Mouse (Mus musculus): ENCODE data around the gene Spin2d. TPM values are rescaled to one million over a fixed set of nuclear protein-coding genes. Genes with fewer than 3 reads are reported as not detected.
"Not testable (repeated sequence)": the region's sequence is repeated elsewhere in the genome, so short reads cannot be mapped to it uniquely, and the experiment has no call there.

Gene Spin2d
- polyA plus RNA-seq (2016; fragmentation: Nextera tagmentation; extraction: Ambion mirVana): not detected in 2 replicates

GRCm38 (mm10) chrX:73176889-73177288 lies at the start of gene Spin2d:
Gene Spin2d (minus strand): TSS chrX:73176989.
- not testable (repeated sequence) for ATAC-seq (ENCODE audit: insufficient number of reproducible peaks, low FRiP score); H3K4me2 ChIP-seq; H3K27ac ChIP-seq (ENCODE audit: poor library complexity, severe bottlenecking); H3K4me3 ChIP-seq; H3K9me3 ChIP-seq (replicated peaks); H3K9ac ChIP-seq; H3K36me3 ChIP-seq; H3K27me3 ChIP-seq (replicated peaks); H3K4me1 ChIP-seq (replicated peaks)
- WGBS: 79% methylated on average over 8 of the region's 15 CpGs

GRCm38 (mm10) chrX:73225365-73225764 lies 48.6 kb upstream of the Spin2d start:
- ATAC-seq (ENCODE audit: insufficient number of reproducible peaks, low FRiP score): no peak

GRCm38 (mm10) chrX:73213819-73214564 lies 37.2 kb upstream of the Spin2d start, which contains the start of gene Xlr4b:
Gene Xlr4b (plus strand): TSS chrX:73214333.
- ATAC-seq (ENCODE audit: insufficient number of reproducible peaks, low FRiP score); H3K9ac ChIP-seq; H3K27ac ChIP-seq (ENCODE audit: poor library complexity, severe bottlenecking); H3K9me3 ChIP-seq (replicated peaks); H3K36me3 ChIP-seq; H3K4me1 ChIP-seq (replicated peaks); H3K4me3 ChIP-seq; H3K4me2 ChIP-seq; H3K27me3 ChIP-seq (replicated peaks): not testable (repeated sequence)
- 66% methylated on average over 18 of the region's 19 CpGs for WGBS

More at GRCm38 (mm10) chrX:73225365-73225764, 48.6 kb upstream of the Spin2d start:
- no peak overlapping the region for H3K9ac ChIP-seq
- no peak overlapping the region for H3K4me2 ChIP-seq
- H3K27ac ChIP-seq (ENCODE audit: poor library complexity, severe bottlenecking): no peak overlapping the region
- H3K9me3 ChIP-seq (replicated peaks): no peaks in the 10 kb centered on the region
- H3K27me3 ChIP-seq (replicated peaks): peaks cover 15% of the 10 kb centered on the region; the same call in 1 of the 2 replicates
- H3K36me3 ChIP-seq: no peaks in the 10 kb centered on the region
- no peaks in the 10 kb centered on the region for H3K4me1 ChIP-seq (replicated peaks)
- no peak overlapping the region for H3K4me3 ChIP-seq
- 31% methylated on average over 1 of the region's 1 CpGs for WGBS

DNA sequence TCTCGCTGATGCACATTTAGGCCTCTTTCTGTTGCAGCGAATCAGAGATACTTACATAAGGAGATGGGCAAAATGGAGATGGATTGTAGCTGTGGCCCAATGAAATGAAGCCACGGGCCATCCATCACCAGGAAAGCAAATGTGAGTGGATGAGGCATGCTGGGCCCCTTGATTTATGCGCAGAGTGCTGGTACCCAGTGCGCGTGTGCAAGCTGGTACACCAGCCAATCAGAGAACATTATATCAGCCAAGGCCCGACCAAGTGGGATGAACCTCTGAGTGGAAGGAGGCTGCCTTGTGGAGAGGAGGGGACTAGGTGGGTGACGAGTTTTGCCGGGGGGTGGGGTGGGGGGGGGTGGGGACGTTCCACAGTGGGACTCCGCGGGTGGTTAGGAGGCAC lies 15.1 kb upstream of the Spin2d start, which contains the start of gene Xlr3b:
Gene Xlr3b (plus strand): TSS at position 274 of the 400 bp plus-strand sequence.
- not testable (repeated sequence) for H3K9me3 ChIP-seq (replicated peaks); H3K4me1 ChIP-seq (replicated peaks); H3K27me3 ChIP-seq (replicated peaks); H3K36me3 ChIP-seq; H3K27ac ChIP-seq (ENCODE audit: poor library complexity, severe bottlenecking); H3K4me2 ChIP-seq; H3K9ac ChIP-seq; H3K4me3 ChIP-seq; ATAC-seq (ENCODE audit: insufficient number of reproducible peaks, low FRiP score)
- 72% methylated on average over 12 of the region's 12 CpGs for WGBS

- H3K4me2 ChIP-seq; H3K27me3 ChIP-seq (replicated peaks); H3K27ac ChIP-seq (ENCODE audit: poor library complexity, severe bottlenecking); H3K36me3 ChIP-seq; H3K4me1 ChIP-seq (replicated peaks); H3K4me3 ChIP-seq; H3K9ac ChIP-seq; H3K9me3 ChIP-seq (replicated peaks); ATAC-seq (ENCODE audit: insufficient number of reproducible peaks, low FRiP score): not testable (repeated sequence)
- WGBS: no CpG with 5 or more reads among the region's 7 CpGs
Measured at GRCm38 (mm10) chrX:73149350-73149749, 27.4 kb downstream of the Spin2d start, which contains the start of gene DXBay18. Gene DXBay18 (minus strand): TSS chrX:73149450.

DNA sequence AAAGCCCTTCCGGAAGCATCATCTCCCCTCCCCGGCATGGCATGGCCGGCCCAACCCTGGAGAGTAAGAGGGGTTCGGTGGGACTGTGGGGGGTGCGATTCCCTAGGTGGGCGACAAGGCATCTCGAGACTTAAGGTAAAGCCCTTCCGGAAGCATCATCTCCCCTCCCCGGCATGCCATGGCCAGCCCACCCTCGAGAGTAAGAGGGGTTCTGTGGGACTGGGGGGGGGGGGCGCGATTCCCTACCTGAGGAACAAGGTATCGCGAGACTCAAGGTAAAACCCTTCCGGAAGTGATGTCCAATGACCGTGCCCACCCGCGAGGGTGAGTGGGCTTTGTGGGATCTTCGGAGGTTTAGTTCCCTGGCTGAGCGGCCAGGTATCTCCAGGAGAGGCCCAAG lies 28.3 kb downstream of the Spin2d start, which contains the start of gene Xlr5b:
Gene Xlr5b (plus strand): TSS at position 301 of the 400 bp plus-strand sequence.
- not testable (repeated sequence) for H3K4me2 ChIP-seq; ATAC-seq (ENCODE audit: insufficient number of reproducible peaks, low FRiP score); H3K9me3 ChIP-seq (replicated peaks); H3K4me1 ChIP-seq (replicated peaks); H3K36me3 ChIP-seq; H3K9ac ChIP-seq; H3K27me3 ChIP-seq (replicated peaks); H3K27ac ChIP-seq (ENCODE audit: poor library complexity, severe bottlenecking); H3K4me3 ChIP-seq
- no CpG with 5 or more reads among the region's 20 CpGs for WGBS

GRCm38 (mm10) chrX:73143218-73143618 lies 33.6 kb downstream of the Spin2d start:
- no CpG with 5 or more reads among the region's 7 CpGs for WGBS
- ATAC-seq (ENCODE audit: insufficient number of reproducible peaks, low FRiP score); H3K9me3 ChIP-seq (replicated peaks); H3K36me3 ChIP-seq; H3K4me3 ChIP-seq; H3K27me3 ChIP-seq (replicated peaks); H3K4me2 ChIP-seq; H3K27ac ChIP-seq (ENCODE audit: poor library complexity, severe bottlenecking); H3K9ac ChIP-seq; H3K4me1 ChIP-seq (replicated peaks): not testable (repeated sequence)

Other genes with a start within 250 kb of the Spin2d start
- gene Zfp185, start 189.7 kb downstream of the Spin2d start, polyA plus RNA-seq (2016; fragmentation: Nextera tagmentation; extraction: Ambion mirVana): 5.7 TPM in 2 replicates
- 0.08 TPM in 1 of 2 replicates, not detected in the other for gene Pnma5, start 139.9 kb downstream of the Spin2d start, polyA plus RNA-seq (2016; fragmentation: Nextera tagmentation; extraction: Ambion mirVana)
- 0.09 TPM in 1 of 2 replicates, not detected in the other for gene Pnma3, start 112.2 kb downstream of the Spin2d start, polyA plus RNA-seq (2016; fragmentation: Nextera tagmentation; extraction: Ambion mirVana)
- 1.00 and 1.6 TPM in 2 replicates for gene Xlr4a, start 94.5 kb downstream of the Spin2d start, polyA plus RNA-seq (2016; fragmentation: Nextera tagmentation; extraction: Ambion mirVana)
- gene Xlr3a, start 79.9 kb downstream of the Spin2d start, polyA plus RNA-seq (2016; fragmentation: Nextera tagmentation; extraction: Ambion mirVana): 1.9 and 2.2 TPM in 2 replicates
- gene Gm14685, start 59.9 kb downstream of the Spin2d start, polyA plus RNA-seq (2016; fragmentation: Nextera tagmentation; extraction: Ambion mirVana): not detected in 2 replicates
- not detected in 2 replicates for gene Xlr5b, start 28.2 kb downstream of the Spin2d start, polyA plus RNA-seq (2016; fragmentation: Nextera tagmentation; extraction: Ambion mirVana)
- not detected in 2 replicates for gene DXBay18, start 27.5 kb downstream of the Spin2d start, polyA plus RNA-seq (2016; fragmentation: Nextera tagmentation; extraction: Ambion mirVana)
- 7.3 and 7.6 TPM in 2 replicates for gene Xlr3b, start 15.2 kb upstream of the Spin2d start, polyA plus RNA-seq (2016; fragmentation: Nextera tagmentation; extraction: Ambion mirVana)
- 0.96 and 1.2 TPM in 2 replicates for gene Xlr4b, start 37.3 kb upstream of the Spin2d start, polyA plus RNA-seq (2016; fragmentation: Nextera tagmentation; extraction: Ambion mirVana)
- gene F8a, start 51.3 kb upstream of the Spin2d start, polyA plus RNA-seq (2016; fragmentation: Nextera tagmentation; extraction: Ambion mirVana): 10.9 and 11.1 TPM in 2 replicates
- gene Xlr4c, start 66.1 kb upstream of the Spin2d start, polyA plus RNA-seq (2016; fragmentation: Nextera tagmentation; extraction: Ambion mirVana): 0.36 TPM in 2 replicates
- not detected in 2 replicates for gene Xlr3c, start 88.4 kb upstream of the Spin2d start, polyA plus RNA-seq (2016; fragmentation: Nextera tagmentation; extraction: Ambion mirVana)
- not detected in 2 replicates for gene Xlr5a, start 116.0 kb upstream of the Spin2d start, polyA plus RNA-seq (2016; fragmentation: Nextera tagmentation; extraction: Ambion mirVana)
- gene Xlr5c, start 116.0 kb upstream of the Spin2d start, polyA plus RNA-seq (2016; fragmentation: Nextera tagmentation; extraction: Ambion mirVana): not detected in 2 replicates
- not detected in 2 replicates for gene Gm45015, start 159.9 kb upstream of the Spin2d start, polyA plus RNA-seq (2016; fragmentation: Nextera tagmentation; extraction: Ambion mirVana)
- 14.3 and 17.5 TPM in 2 replicates for gene Zfp275, start 165.6 kb upstream of the Spin2d start, polyA plus RNA-seq (2016; fragmentation: Nextera tagmentation; extraction: Ambion mirVana)
- gene Gm18336, start 221.7 kb upstream of the Spin2d start, polyA plus RNA-seq (2016; fragmentation: Nextera tagmentation; extraction: Ambion mirVana): not detected in 2 replicates
- not detected in 2 replicates for gene Zfp92, start 234.1 kb upstream of the Spin2d start, polyA plus RNA-seq (2016; fragmentation: Nextera tagmentation; extraction: Ambion mirVana)

Measured in heart, embryonic 12.5 days (tissue).